Mouse (Mus musculus) ES-CJ7 (cell line): Measurements from ENCODE around the gene Olfr494.

Experiments used
- DNase-seq: peaks from one replicate; pipeline ENCODE4 v3.0.0; 2011; ENCODE audit warnings: low read depth, low spot score

Olfr494 gene

DNA sequence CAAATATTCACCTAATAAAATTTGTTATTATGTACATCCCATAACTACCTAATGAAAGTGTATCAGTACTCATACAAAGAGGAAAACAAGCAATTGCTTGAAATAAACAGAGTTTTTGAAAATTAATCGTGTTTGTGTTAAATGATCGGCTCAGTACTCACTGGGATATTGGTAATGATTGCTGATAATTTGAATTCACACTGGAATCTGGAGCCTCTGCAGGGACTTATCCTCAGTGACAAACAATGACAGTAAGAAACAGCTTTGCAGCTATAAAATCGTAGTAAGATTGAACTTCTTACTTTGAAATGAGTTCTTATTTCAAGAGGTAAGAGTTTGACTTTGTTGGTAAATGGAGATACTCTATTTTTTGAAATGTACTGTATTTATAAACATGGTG is at the start of gene Olfr494:
Olfr494 (plus strand) TSS at position 301 of the 400 bp plus-strand sequence.
- DNase-seq, result no peak

DNA sequence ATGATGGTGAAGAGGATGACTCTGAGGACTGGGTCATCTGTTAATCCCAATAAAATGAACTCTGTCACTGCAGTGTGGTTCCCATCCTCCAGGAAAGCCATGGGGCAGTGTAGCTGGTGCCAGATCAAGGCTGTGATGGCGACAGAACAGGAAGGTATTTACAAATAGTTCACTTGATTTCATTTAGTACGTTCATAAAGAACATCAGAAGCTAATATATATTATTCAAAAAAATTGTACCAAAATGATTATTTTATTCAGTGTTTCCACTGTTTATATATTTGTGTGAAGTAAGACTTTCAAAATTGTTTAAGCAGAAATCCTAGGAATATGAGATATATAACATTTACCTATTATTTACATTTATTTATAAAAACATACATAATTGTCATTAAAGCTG is 41.6 kb upstream of the Olfr494 start, which contains the start of gene Olfr492:
Olfr492 (minus strand) TSS at position 101 of the 400 bp plus-strand sequence.
- no peak for DNase-seq

DNA sequence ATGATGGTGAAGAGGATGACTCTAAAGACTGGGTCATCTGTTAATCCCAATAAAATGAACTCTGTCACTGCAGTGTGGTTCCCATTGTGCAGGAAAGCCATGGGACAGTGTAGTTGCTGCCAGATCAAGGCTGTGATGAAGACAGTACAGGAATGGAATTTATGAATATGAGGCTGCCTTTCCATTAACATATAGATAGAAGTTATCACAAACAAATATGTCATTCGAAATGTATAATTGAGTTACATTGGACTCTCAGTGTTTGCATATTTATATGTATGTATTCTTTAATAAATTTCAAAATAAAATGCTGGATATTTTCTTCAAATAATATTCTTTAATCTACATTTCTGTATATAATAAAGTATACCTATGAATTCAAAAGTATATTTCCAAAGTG is 18.3 kb upstream of the Olfr494 start, which contains the start of gene Olfr493:
Olfr493 (minus strand) TSS at position 101 of the 400 bp plus-strand sequence.
- no peak for DNase-seq

DNA sequence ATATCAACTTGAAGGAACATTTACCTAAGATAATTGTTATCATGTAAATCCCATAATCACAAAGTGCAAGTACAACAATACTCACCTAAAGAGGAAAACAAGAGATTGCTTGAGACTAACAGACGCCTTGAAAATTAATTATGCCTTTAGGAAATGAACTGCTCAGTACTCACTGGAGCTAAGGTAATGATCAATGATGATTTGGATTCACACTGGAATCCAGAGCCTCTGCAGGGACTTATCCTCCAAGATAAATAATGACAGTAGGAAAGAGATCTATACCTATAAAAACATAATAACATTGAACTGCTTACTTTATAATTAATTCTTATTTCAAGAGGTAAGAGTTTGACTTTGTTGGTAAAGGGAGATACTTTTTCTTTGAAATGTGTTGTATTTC is 27.7 kb downstream of the Olfr494 start, which contains the start of gene Olfr495:
Olfr495 (plus strand) TSS at position 301 of the 400 bp plus-strand sequence.
- no peak for DNase-seq
